Mouse (Mus musculus): ENCODE data around the gene Snrpb2.

GRCm38 (mm10) chr2:143041596-143041995 is 21.2 kb upstream of the Snrpb2 start:
- TF ChIP-seq CTCF (IDR thresholded peaks at IDR 0.05; ENCODE audit: borderline replicate concordance, insufficient read depth, low read depth, low read length) (no peak), POLR2A (IDR thresholded peaks at IDR 0.05; ENCODE audit: borderline replicate concordance, insufficient read depth, low read length) (no peak)

Data from cerebellum, adult 2 months (tissue).